Comparison of ENCODE assay signal across 9 mouse cellular contexts in genomic region chr4:155129996-155130395, GRCm38 (mm10). TPM values are rescaled to one million over a fixed set of nuclear protein-coding genes. Genes with fewer than 3 reads are reported as not detected.
DNase-seq lines count a peak whose midpoint lies in the region; ATAC-seq and TF ChIP-seq lines count a peak whose summit lies in the region.
"Had no signal": no experiment of that assay in that cellular context is flagged by ENCODE, and none has a peak within 500 bp of the region (broad histone marks: within the 10 kb centered on the region; RNA-seq: fewer than 3 reads in every experiment).

No protein-coding gene starts in this region.

- no peaks in the 10 kb centered on the region for H3K36me3 ChIP-seq in liver, postnatal 0 days (replicated peaks; ENCODE audit: insufficient read depth, low read length)

- H3K27ac ChIP-seq in brown adipose tissue, adult 24 weeks (replicated peaks; ENCODE audit: low read depth, low read length): peak overlapping the region; percentile 43
- H3K27ac ChIP-seq in olfactory bulb, adult 2 months (ENCODE audit: insufficient read depth, low read depth, low read length): peak overlapping the region; percentile 88
- H3K27ac ChIP-seq in liver, postnatal 0 days (ENCODE audit: low read depth): no peak overlapping the region
- H3K27ac ChIP-seq: liver, embryonic 14.5 days had no signal

- intact Hi-C loops in heart, postnatal 14 days (cut with DNase I): loop anchor here (2.0 to 5.0 kb wide), 3 partner anchors 33 to 119 kb away; partner anchors contain the start of genes Faap20 and Ski
- intact Hi-C loops in left cerebral cortex, postnatal 25 days (cut with DNase I): loop anchor here (10.0 kb wide), 1 partner anchor 115 kb away; the partner anchor contains the start of gene Faap20

- DNase-seq in 3T3-L1 (ENCODE audit: low read depth, low spot score): peak; percentile 93
- peak; percentile 77 to 87 for DNase-seq in heart, postnatal 14 days
- DNase-seq in left cerebral cortex, postnatal 25 days (ENCODE audit: low spot score in 2 of 2): peak; percentile 87 to 98
- no peak for DNase-seq in liver, postnatal 0 days
- no peak for DNase-seq in spleen, postnatal 36 days (ENCODE audit: low spot score in 2 of 2)

- 13% methylated on average over 14 of the region's 14 CpGs for WGBS in olfactory bulb, adult 2 months
- 87% methylated on average over 14 of the region's 14 CpGs for WGBS in liver, postnatal 0 days (ENCODE audit: insufficient replicate concordance)

- ATAC-seq in frontal cortex, adult (ENCODE audit: low TSS enrichment): peak; percentile 97
- no peak for ATAC-seq in liver, postnatal 0 days

- peaks cover 5% of the 10 kb centered on the region; the same call in 1 of the 2 replicates for H3K4me1 ChIP-seq in brown adipose tissue, adult 24 weeks (ENCODE audit: control insufficient read depth, insufficient read depth, insufficient read length, low read length)
- peaks cover 87% of the 10 kb centered on the region for H3K4me1 ChIP-seq in olfactory bulb, adult 2 months (ENCODE audit: control insufficient read depth, insufficient read depth, low read length)
- peaks cover 13% of the 10 kb centered on the region for H3K4me1 ChIP-seq in liver, postnatal 0 days (ENCODE audit: insufficient read depth)

- H3K4me2 ChIP-seq in liver, postnatal 0 days (ENCODE audit: low read depth, low read length): no peak overlapping the region

- no peak for TF ChIP-seq POLR2A in olfactory bulb, adult 2 months (IDR thresholded peaks at IDR 0.05; ENCODE audit: insufficient read depth, low read depth, low read length)

- TF ChIP-seq EP300 in liver, postnatal 0 days (IDR thresholded peaks at IDR 0.05; ENCODE audit: low read depth): no peak

- TF ChIP-seq CTCF in olfactory bulb, adult 2 months (IDR thresholded peaks at IDR 0.05; ENCODE audit: insufficient read depth, low read depth, low read length): no peak
- no peak for TF ChIP-seq CTCF in liver, postnatal 0 days (IDR thresholded peaks at IDR 0.05; ENCODE audit: low read depth)

- H3K9me3 ChIP-seq in liver, postnatal 0 days (ENCODE audit: low read length): no peaks in the 10 kb centered on the region

- H3K27me3 ChIP-seq in liver, postnatal 0 days (ENCODE audit: insufficient read depth, low read length): no peaks in the 10 kb centered on the region

- no peak overlapping the region for H3K9ac ChIP-seq in liver, postnatal 0 days (replicated peaks)
- H3K9ac ChIP-seq: liver, embryonic 14.5 days had no signal

- H3K4me3 ChIP-seq in brown adipose tissue, adult 24 weeks (ENCODE audit: insufficient read depth, low read depth, low read length): no peak overlapping the region
- no peak overlapping the region for H3K4me3 ChIP-seq in olfactory bulb, adult 2 months (ENCODE audit: insufficient read depth, low read depth, low read length)
- no peak overlapping the region for H3K4me3 ChIP-seq in liver, postnatal 0 days (ENCODE audit: low read depth, low read length)

RNA-seq across cellular contexts. Expression of gene Morn1, which starts 43.6 kb away (rescaled TPM):
- 1.3 and 1.8 TPM in 2 replicates for polyA plus RNA-seq in brown adipose tissue, adult 24 weeks (2012; ENCODE audit: insufficient read depth, insufficient read length, missing spikeins)
- total RNA-seq in heart, postnatal 14 days (2021): 1 to 10 TPM; 1.4 to 3.8 TPM
- total RNA-seq in left cerebral cortex, postnatal 25 days (2021): 1 to 10 TPM; 8.6 to 9.7 TPM
- polyA plus RNA-seq in olfactory bulb, adult 2 months (2012; ENCODE audit: insufficient read depth, insufficient read length, low replicate concordance, missing spikeins): not detected in 2 replicates
- polyA plus RNA-seq in liver, postnatal 0 days (2015; fragmentation: Nextera tagmentation; extraction: Ambion mirVana): 2.2 TPM in 2 replicates

RNA-seq across cellular contexts. Expression of gene Rer1, which starts 43.8 kb away (rescaled TPM):
- 115 and 123 TPM in 2 replicates for polyA plus RNA-seq in brown adipose tissue, adult 24 weeks (2012; ENCODE audit: insufficient read depth, insufficient read length, missing spikeins)
- 10 to 100 TPM; 66.6 to 67.8 TPM for total RNA-seq in heart, postnatal 14 days (2021)
- total RNA-seq in left cerebral cortex, postnatal 25 days (2021): 10 to 100 TPM; 60.9 to 69.4 TPM
- not detected in 2 replicates for polyA plus RNA-seq in olfactory bulb, adult 2 months (2012; ENCODE audit: insufficient read depth, insufficient read length, low replicate concordance, missing spikeins)
- 111 and 118 TPM in 2 replicates for polyA plus RNA-seq in liver, postnatal 0 days (2015; fragmentation: Nextera tagmentation; extraction: Ambion mirVana)

Comparison
In these comparisons a context has a peak if more than half of its experiments do, and no peak if none do; other contexts are left out.
1. DNase-seq: peak in 3T3-L1 (single experiment), heart, postnatal 14 days (2 of 2) and left cerebral cortex, postnatal 25 days (2 of 2); none in liver, postnatal 0 days (single experiment) and spleen, postnatal 36 days (0 of 2).